Mouse (Mus musculus) limb, embryonic 15.5 days (tissue): ENCODE data around the gene Gm45713. TPM values are rescaled to one million over a fixed set of nuclear protein-coding genes. Genes with fewer than 3 reads are reported as not detected.

Experiments
- ATAC-seq: fragments of 200-750 bp; cut with Nextera tagmentation; 2 replicates; pipeline ENCODE4 v1.8.0; 2017; ENCODE audit warnings: low read depth, moderate TSS enrichment; ENCODE audit not compliant: insufficient number of reproducible peaks, low FRiP score, low TSS enrichment
- H3K27ac ChIP-seq: fragments of 300-500 bp; sonication (generic); 2 replicates; pipeline ENCODE4 v1.5.1; 2015; ENCODE audit warnings: moderate library complexity, mild to moderate bottlenecking, inconsistent platforms
- H3K27me3 ChIP-seq: fragments of 300-500 bp; sonication (generic); 2 replicates; pipeline ENCODE4 v1.6.1; 2015; ENCODE audit warnings: inconsistent platforms
- H3K36me3 ChIP-seq: fragments of 300-500 bp; sonication (generic); 2 replicates; pipeline ENCODE4 v1.6.1; 2015; ENCODE audit warnings: inconsistent platforms
- H3K4me1 ChIP-seq: fragments of 300-500 bp; sonication (generic); 2 replicates; pipeline ENCODE4 v1.6.1; 2015; ENCODE audit warnings: inconsistent platforms
- H3K4me2 ChIP-seq: fragments of 300-500 bp; sonication (generic); 2 replicates; pipeline ENCODE4 v1.6.1; 2015; ENCODE audit warnings: mild to moderate bottlenecking, inconsistent platforms
- H3K4me3 ChIP-seq: fragments of 300-500 bp; sonication (generic); 2 replicates; pipeline ENCODE4 v1.5.1; 2015; ENCODE audit warnings: mild to moderate bottlenecking, inconsistent platforms
- H3K9ac ChIP-seq: fragments of 300-500 bp; sonication (generic); 2 replicates; pipeline ENCODE4 v1.6.1; 2015; ENCODE audit warnings: inconsistent platforms
- H3K9me3 ChIP-seq: fragments of 300-500 bp; sonication (generic); 2 replicates; pipeline ENCODE4 v1.6.1; 2016; ENCODE audit warnings: inconsistent platforms
- WGBS: fragments of 180-500 bp; shearing (Covaris S2); methylation state at CpG from one replicate; pipeline ENCODE4 v1.1.7; 2015; 5-methylcytosine and 5-hydroxymethylcytosine counted together
- polyA plus RNA-seq: library from polyadenylated mRNA; unstranded; fragments of >200 nt; fragmentation: Nextera tagmentation; extraction: Ambion mirVana; gene quantifications from 2 replicates; pipeline ENCODE4 v1.2.1, GENCODE M21; 2015

Gene Gm45713
- 0.65 TPM in 1 of 2 replicates, not detected in the other for polyA plus RNA-seq

GRCm38 (mm10) chr7:45135993-45136567 is at the start of gene Gm45713, which contains the start of gene Flt3l:
Gene Gm45713, minus strand, starts transcription at chr7:45136231.
Gene Flt3l, minus strand, starts transcription at chr7:45136432.
- Histone ChIP-seq H3K27ac (peak within 1 kb of the TSS; percentile 51; the same call in 1 of the 2 replicates), H3K36me3 (no peaks in the 10 kb centered on the region), H3K9ac (peak within 1 kb of the TSS; percentile 42), H3K27me3 (0 out of 2 replicates have a peak, but pooled peaks cover 6% of the 10 kb centered on the region), H3K4me1 (peaks cover 15% of the 10 kb centered on the region), H3K4me2 (peak within 1 kb of the TSS; percentile 87), H3K4me3 (peak within 1 kb of the TSS; percentile 54), H3K9me3 (no peaks in the 10 kb centered on the region)
- ATAC-seq: peak; percentile 68; the same call in 1 of the 2 replicates
- 1% methylated on average over 29 of the region's 29 CpGs for WGBS

GRCm38 (mm10) chr7:45183672-45184071 is 47.6 kb upstream of the Gm45713 start:
- WGBS: 63% methylated on average over 7 of the region's 7 CpGs
- no peak for ATAC-seq
- Histone ChIP-seq H3K4me2 (no peak overlapping the region), H3K36me3 (no peaks in the 10 kb centered on the region), H3K27me3 (peaks cover 83% of the 10 kb centered on the region), H3K4me1 (peaks cover 13% of the 10 kb centered on the region), H3K9me3 (no peaks in the 10 kb centered on the region), H3K27ac (no peak overlapping the region), H3K4me3 (no peak overlapping the region), H3K9ac (no peak overlapping the region)

GRCm38 (mm10) chr7:45182606-45183005 is 46.6 kb upstream of the Gm45713 start:
- peaks cover 13% of the 10 kb centered on the region for H3K4me1 ChIP-seq
- peak overlapping the region; percentile 30 for H3K4me3 ChIP-seq
- ATAC-seq: no peak
- no peaks in the 10 kb centered on the region for H3K9me3 ChIP-seq
- 17% methylated on average over 11 of the region's 11 CpGs for WGBS
- peaks cover 89% of the 10 kb centered on the region for H3K27me3 ChIP-seq
- no peak overlapping the region for H3K9ac ChIP-seq
- H3K4me2 ChIP-seq: peak overlapping the region; percentile 55
- H3K36me3 ChIP-seq: no peaks in the 10 kb centered on the region
- H3K27ac ChIP-seq: no peak overlapping the region

- Histone ChIP-seq H3K9ac (no peak overlapping the region), H3K27ac (no peak overlapping the region), H3K4me3 (peak overlapping the region; percentile 30), H3K9me3 (no peaks in the 10 kb centered on the region), H3K27me3 (peaks cover 93% of the 10 kb centered on the region), H3K4me2 (peak overlapping the region; percentile 55), H3K36me3 (no peaks in the 10 kb centered on the region), H3K4me1 (peaks cover 13% of the 10 kb centered on the region)
- WGBS: under 1% methylated on average over 34 of the region's 34 CpGs
- peak; percentile 80 for ATAC-seq
These were observed 46.2 kb upstream of the Gm45713 start for GRCm38 (mm10) chr7:45182199-45182601.

GRCm38 (mm10) chr7:45181540-45181939 is 45.5 kb upstream of the Gm45713 start:
- ATAC-seq: no peak
- Histone ChIP-seq H3K4me2 (no peak overlapping the region), H3K27me3 (peaks cover 99% of the 10 kb centered on the region), H3K36me3 (no peaks in the 10 kb centered on the region), H3K9ac (no peak overlapping the region), H3K4me1 (peaks cover 17% of the 10 kb centered on the region), H3K4me3 (peak overlapping the region; percentile 4; the same call in 1 of the 2 replicates), H3K27ac (no peak overlapping the region), H3K9me3 (no peaks in the 10 kb centered on the region)
- 4% methylated on average over 34 of the region's 35 CpGs for WGBS

GRCm38 (mm10) chr7:45180896-45181477 is 45.0 kb upstream of the Gm45713 start, which contains the start of gene Pth2:
Gene Pth2, plus strand, starts transcription at chr7:45180995.
- Histone ChIP-seq H3K4me2 (no peak within 1 kb of the TSS), H3K9me3 (no peaks in the 10 kb centered on the region), H3K9ac (no peak within 1 kb of the TSS), H3K36me3 (no peaks in the 10 kb centered on the region), H3K4me1 (peaks cover 22% of the 10 kb centered on the region), H3K27ac (no peak within 1 kb of the TSS), H3K4me3 (peak within 1 kb of the TSS; percentile 4; the same call in 1 of the 2 replicates), H3K27me3 (peaks cover 99% of the 10 kb centered on the region)
- 10% methylated on average over 20 of the region's 20 CpGs for WGBS
- ATAC-seq: no peak

- no peaks in the 10 kb centered on the region for H3K9me3 ChIP-seq
- no peak for ATAC-seq
- H3K36me3 ChIP-seq: no peaks in the 10 kb centered on the region
- H3K4me1 ChIP-seq: peaks cover 33% of the 10 kb centered on the region
- no peak within 1 kb of the TSS for H3K4me2 ChIP-seq
- H3K27ac ChIP-seq: no peak within 1 kb of the TSS
- H3K4me3 ChIP-seq: no peak within 1 kb of the TSS
- H3K27me3 ChIP-seq: peaks cover 100% of the 10 kb centered on the region
- 23% methylated on average over 7 of the region's 7 CpGs for WGBS
- H3K9ac ChIP-seq: no peak within 1 kb of the TSS
These were observed 43.4 kb upstream of the Gm45713 start, which contains the start of gene Gfy for GRCm38 (mm10) chr7:45179469-45179868. Gene Gfy, minus strand, starts transcription at chr7:45179569.

GRCm38 (mm10) chr7:45178550-45178949 is 42.5 kb upstream of the Gm45713 start:
- H3K4me2 ChIP-seq: no peak overlapping the region
- no peaks in the 10 kb centered on the region for H3K36me3 ChIP-seq
- WGBS: 25% methylated on average over 7 of the region's 7 CpGs
- H3K4me1 ChIP-seq: peaks cover 33% of the 10 kb centered on the region
- H3K9ac ChIP-seq: no peak overlapping the region
- ATAC-seq: no peak
- H3K27ac ChIP-seq: no peak overlapping the region
- H3K27me3 ChIP-seq: peaks cover 98% of the 10 kb centered on the region
- no peak overlapping the region for H3K4me3 ChIP-seq
- no peaks in the 10 kb centered on the region for H3K9me3 ChIP-seq

GRCm38 (mm10) chr7:45176356-45176755 is 40.3 kb upstream of the Gm45713 start:
- peak overlapping the region; percentile 40 for H3K4me2 ChIP-seq
- peaks cover 96% of the 10 kb centered on the region for H3K27me3 ChIP-seq
- no peaks in the 10 kb centered on the region for H3K36me3 ChIP-seq
- 4% methylated on average over 29 of the region's 31 CpGs for WGBS
- H3K9ac ChIP-seq: no peak overlapping the region
- H3K27ac ChIP-seq: no peak overlapping the region
- H3K4me1 ChIP-seq: peaks cover 22% of the 10 kb centered on the region
- H3K9me3 ChIP-seq: no peaks in the 10 kb centered on the region
- H3K4me3 ChIP-seq: peak overlapping the region; percentile 27
- no peak for ATAC-seq

GRCm38 (mm10) chr7:45175929-45176328 is 39.9 kb upstream of the Gm45713 start:
- no peak overlapping the region for H3K27ac ChIP-seq

GRCm38 (mm10) chr7:45175398-45175797 is 39.4 kb upstream of the Gm45713 start:
- H3K9ac ChIP-seq: no peak overlapping the region
- WGBS: 2% methylated on average over 13 of the region's 13 CpGs
- H3K9me3 ChIP-seq: no peaks in the 10 kb centered on the region; the same call in 1 of the 2 replicates
- H3K27me3 ChIP-seq: peaks cover 94% of the 10 kb centered on the region
- no peak overlapping the region for H3K4me2 ChIP-seq
- no peak overlapping the region for H3K4me3 ChIP-seq
- H3K27ac ChIP-seq: no peak overlapping the region
- peaks cover 20% of the 10 kb centered on the region for H3K4me1 ChIP-seq
- no peak for ATAC-seq
- no peaks in the 10 kb centered on the region for H3K36me3 ChIP-seq

More at GRCm38 (mm10) chr7:45175929-45176328, 39.9 kb upstream of the Gm45713 start:
- Histone ChIP-seq H3K9me3 (no peaks in the 10 kb centered on the region), H3K9ac (no peak overlapping the region), H3K4me3 (peak overlapping the region; percentile 27), H3K36me3 (no peaks in the 10 kb centered on the region), H3K4me2 (peak overlapping the region; percentile 40), H3K4me1 (peaks cover 20% of the 10 kb centered on the region), H3K27me3 (peaks cover 95% of the 10 kb centered on the region)
- WGBS: 2% methylated on average over 23 of the region's 23 CpGs
- ATAC-seq: no peak
